Mouse (Mus musculus): ENCODE results near the gene Olfr965. TPM values are rescaled to one million over a fixed set of nuclear protein-coding genes. Genes with fewer than 3 reads are reported as not detected.

The Olfr965 gene
- polyA plus RNA-seq, 1 experiment from 2014 or later: not detected

- Histone ChIP-seq H3K9me3 (replicated peaks; ENCODE audit: control insufficient read depth, low read length) (no peaks in the 10 kb centered on the region), H3K4me3 (ENCODE audit: low read depth, low read length) (no peak overlapping the region), H3K4me2 (ENCODE audit: low read depth, low read length) (no peak overlapping the region), H3K27me3 (ENCODE audit: control insufficient read depth, insufficient read depth, low read depth, low read length) (no peaks in the 10 kb centered on the region), H3K9ac (ENCODE audit: low read depth, low read length) (no peak overlapping the region), H3K36me3 (ENCODE audit: control insufficient read depth, insufficient read depth) (no peaks in the 10 kb centered on the region), H3K27ac (ENCODE audit: low read length) (no peak overlapping the region), H3K4me1 (ENCODE audit: control insufficient read depth, low read depth, low read length) (no peaks in the 10 kb centered on the region)
- WGBS (ENCODE audit: insufficient replicate concordance): 63% methylated on average over 1 of the region's 1 CpGs
- no peak for ATAC-seq (ENCODE audit: low read depth)
These were observed 29.6 kb downstream of the Olfr965 start for GRCm38 (mm10) chr9:39740741-39741140.

GRCm38 (mm10) chr9:39745949-39746348, 34.8 kb downstream of the Olfr965 start, which contains the start of gene Olfr967:
Olfr967 (plus strand) TSS chr9:39746249.
- Histone ChIP-seq H3K4me1 (ENCODE audit: control insufficient read depth, low read depth, low read length) (no peaks in the 10 kb centered on the region), H3K27me3 (ENCODE audit: control insufficient read depth, insufficient read depth, low read depth, low read length) (no peaks in the 10 kb centered on the region), H3K36me3 (ENCODE audit: control insufficient read depth, insufficient read depth) (no peaks in the 10 kb centered on the region), H3K9ac (ENCODE audit: low read depth, low read length) (no peak within 1 kb of the TSS), H3K9me3 (replicated peaks; ENCODE audit: control insufficient read depth, low read length) (no peaks in the 10 kb centered on the region), H3K4me3 (ENCODE audit: low read depth, low read length) (no peak within 1 kb of the TSS), H3K27ac (ENCODE audit: low read length) (no peak within 1 kb of the TSS), H3K4me2 (ENCODE audit: low read depth, low read length) (no peak within 1 kb of the TSS)
- no peak for ATAC-seq (ENCODE audit: low read depth)

GRCm38 (mm10) chr9:39746428-39746827, 35.3 kb downstream of the Olfr965 start:
- Histone ChIP-seq H3K4me1 (ENCODE audit: control insufficient read depth, low read depth, low read length) (no peaks in the 10 kb centered on the region), H3K27me3 (ENCODE audit: control insufficient read depth, insufficient read depth, low read depth, low read length) (no peaks in the 10 kb centered on the region), H3K4me3 (ENCODE audit: low read depth, low read length) (no peak overlapping the region), H3K4me2 (ENCODE audit: low read depth, low read length) (no peak overlapping the region), H3K9ac (ENCODE audit: low read depth, low read length) (no peak overlapping the region), H3K36me3 (ENCODE audit: control insufficient read depth, insufficient read depth) (no peaks in the 10 kb centered on the region), H3K9me3 (replicated peaks; ENCODE audit: control insufficient read depth, low read length) (no peaks in the 10 kb centered on the region), H3K27ac (ENCODE audit: low read length) (no peak overlapping the region)
- WGBS (ENCODE audit: insufficient replicate concordance): 61% methylated on average over 1 of the region's 1 CpGs
- ATAC-seq (ENCODE audit: low read depth): no peak

Other genes with a start within 250 kb of the Olfr965 start
- gene Olfr955, start 239.4 kb upstream of the Olfr965 start, polyA plus RNA-seq (2015; fragmentation: Nextera tagmentation; extraction: Ambion mirVana): not detected in 2 replicates
- not detected in 2 replicates for gene Olfr44, start 217.4 kb upstream of the Olfr965 start, polyA plus RNA-seq (2015; fragmentation: Nextera tagmentation; extraction: Ambion mirVana)
- gene Olfr957, start 195.5 kb upstream of the Olfr965 start, polyA plus RNA-seq (2015; fragmentation: Nextera tagmentation; extraction: Ambion mirVana): not detected in 2 replicates
- gene Olfr958, start 157.3 kb upstream of the Olfr965 start, polyA plus RNA-seq (2015; fragmentation: Nextera tagmentation; extraction: Ambion mirVana): not detected in 2 replicates
- gene Olfr959, start 135.8 kb upstream of the Olfr965 start, polyA plus RNA-seq (2015; fragmentation: Nextera tagmentation; extraction: Ambion mirVana): not detected in 2 replicates
- gene AW551984, start 107.0 kb upstream of the Olfr965 start, polyA plus RNA-seq (2015; fragmentation: Nextera tagmentation; extraction: Ambion mirVana): 3.1 and 4.1 TPM in 2 replicates
- gene Olfr148, start 100.7 kb upstream of the Olfr965 start, polyA plus RNA-seq (2015; fragmentation: Nextera tagmentation; extraction: Ambion mirVana): not detected in 2 replicates
- not detected in 2 replicates for gene Olfr960, start 90.0 kb upstream of the Olfr965 start, polyA plus RNA-seq (2015; fragmentation: Nextera tagmentation; extraction: Ambion mirVana)
- gene Olfr961, start 66.3 kb upstream of the Olfr965 start, polyA plus RNA-seq (2015; fragmentation: Nextera tagmentation; extraction: Ambion mirVana): not detected in 2 replicates
- not detected in 2 replicates for gene Olfr963, start 44.1 kb upstream of the Olfr965 start, polyA plus RNA-seq (2015; fragmentation: Nextera tagmentation; extraction: Ambion mirVana)
- not detected in 2 replicates for gene Olfr149, start 4.2 kb upstream of the Olfr965 start, polyA plus RNA-seq (2015; fragmentation: Nextera tagmentation; extraction: Ambion mirVana)
- gene Olfr150, start 19.6 kb downstream of the Olfr965 start, polyA plus RNA-seq (2015; fragmentation: Nextera tagmentation; extraction: Ambion mirVana): not detected in 2 replicates
- not detected in 2 replicates for gene Olfr967, start 34.9 kb downstream of the Olfr965 start, polyA plus RNA-seq (2015; fragmentation: Nextera tagmentation; extraction: Ambion mirVana)
- gene Olfr968, start 71.9 kb downstream of the Olfr965 start, polyA plus RNA-seq (2015; fragmentation: Nextera tagmentation; extraction: Ambion mirVana): not detected in 2 replicates
- gene Olfr969, start 79.6 kb downstream of the Olfr965 start, polyA plus RNA-seq (2015; fragmentation: Nextera tagmentation; extraction: Ambion mirVana): not detected in 2 replicates
- gene Olfr970, start 97.5 kb downstream of the Olfr965 start, polyA plus RNA-seq (2015; fragmentation: Nextera tagmentation; extraction: Ambion mirVana): not detected in 2 replicates
- gene Olfr971, start 125.5 kb downstream of the Olfr965 start, polyA plus RNA-seq (2015; fragmentation: Nextera tagmentation; extraction: Ambion mirVana): not detected in 2 replicates
- gene Olfr972, start 155.1 kb downstream of the Olfr965 start, polyA plus RNA-seq (2015; fragmentation: Nextera tagmentation; extraction: Ambion mirVana): not detected in 2 replicates
- gene Olfr229, start 196.0 kb downstream of the Olfr965 start, polyA plus RNA-seq (2015; fragmentation: Nextera tagmentation; extraction: Ambion mirVana): not detected in 2 replicates
- gene Olfr974, start 226.1 kb downstream of the Olfr965 start, polyA plus RNA-seq (2015; fragmentation: Nextera tagmentation; extraction: Ambion mirVana): not detected in 2 replicates
- gene Olfr975, start 240.7 kb downstream of the Olfr965 start, polyA plus RNA-seq (2015; fragmentation: Nextera tagmentation; extraction: Ambion mirVana): not detected in 2 replicates
- not detected in 2 replicates for gene Olfr976, start 249.8 kb downstream of the Olfr965 start, polyA plus RNA-seq (2015; fragmentation: Nextera tagmentation; extraction: Ambion mirVana)

Data from liver, embryonic 16.5 days (tissue).